Mouse (Mus musculus) G1E (cell line): ENCODE measurements around the gene Perm1. TPM values are rescaled to one million over a fixed set of nuclear protein-coding genes. Genes with fewer than 3 reads are reported as not detected.

Experiments
- ATAC-seq: 2 replicates; pipeline ENCODE4 v1.8.0; 2016; ENCODE audit warnings: mild to moderate bottlenecking; ENCODE audit not compliant: insufficient number of reproducible peaks, poor library complexity, low FRiP score, severe bottlenecking; ENCODE audit errors: extremely low read depth
- DNase-seq: peaks from one replicate; pipeline ENCODE4 v3.0.0; 2012; ENCODE audit warnings: low spot score
- H3K27me3 ChIP-seq: 2 replicates; pipeline ENCODE4 v1.6.1; 2012; ENCODE audit warnings: mild to moderate bottlenecking, low read length, inconsistent platforms; ENCODE audit not compliant: insufficient read depth
- H3K36me3 ChIP-seq: replicated peaks from 2 replicates; pipeline ENCODE3; 2012; ENCODE audit warnings: mild to moderate bottlenecking, inconsistent platforms
- H3K4me1 ChIP-seq: 2 replicates; pipeline ENCODE4 v1.6.1; 2012; ENCODE audit warnings: low read depth, low read length, inconsistent platforms, mixed read lengths; ENCODE audit not compliant: insufficient read depth
- H3K4me3 ChIP-seq: 2 replicates; pipeline ENCODE4 v1.5.1; 2012; ENCODE audit warnings: low read depth, mild to moderate bottlenecking, inconsistent platforms, low read length, moderate library complexity, mixed read lengths
- H3K9me3 ChIP-seq: replicated peaks from 2 replicates; pipeline ENCODE4 v1.6.1; 2012; ENCODE audit warnings: inconsistent platforms
- CTCF ChIP-seq: IDR thresholded peaks from 2 replicates; pipeline ENCODE4 v1.5.1; 2012; ENCODE audit warnings: low read depth, low read length, inconsistent platforms, mixed read lengths
- GATA1 ChIP-seq: IDR thresholded peaks from 2 replicates; pipeline ENCODE4 v1.6.1; 2012; ENCODE audit warnings: borderline replicate concordance, low read length, inconsistent platforms, mixed read lengths
- GATA2 ChIP-seq: IDR thresholded peaks from 2 replicates; pipeline ENCODE4 v1.6.1; 2012; ENCODE audit warnings: low read depth, low read length, inconsistent platforms, borderline replicate concordance
- POLR2AphosphoS5 ChIP-seq: IDR thresholded peaks from 2 replicates; pipeline ENCODE4 v1.6.1; 2012; ENCODE audit warnings: low read depth, low read length, inconsistent platforms; ENCODE audit not compliant: insufficient replicate concordance
- TAL1 ChIP-seq: conservative IDR thresholded peaks from 2 replicates; pipeline ENCODE4 v1.6.1; 2012; ENCODE audit warnings: low read depth, low read length, inconsistent platforms, mixed read lengths
- polyA plus RNA-seq: library from polyadenylated mRNA; stranded (reverse); fragments of >175 nt; gene quantifications from 2 replicates; pipeline ENCODE4 v1.2.3, GENCODE M21; 2012
- total RNA-seq, 2 experiments: library from RNA; stranded (forward) in 1 of 2; stranded (reverse) in 1 of 2; fragments of 200-1000 nt in 1 of 2; fragments of >200 nt in 1 of 2; fragmentation: Nextera tagmentation in 1 of 2; gene quantifications; 2 replicates each; pipeline ENCODE4 v1.2.3; 2014 to 2017

The Perm1 gene
- total and polyA plus RNA-seq, 3 experiments = 0.05 TPM; not detected in 2

- TF ChIP-seq GATA2 (no peak), CTCF (no peak), GATA1 (no peak), TAL1 (no peak), POLR2AphosphoS5 (no peak)
- Histone ChIP-seq H3K9me3 (peaks cover 11% of the 10 kb centered on the region), H3K27me3 (no peaks in the 10 kb centered on the region), H3K4me3 (0 out of 2 replicates have a peak overlapping the region, but pooled peaks have one; percentile 6), H3K4me1 (peaks cover 25% of the 10 kb centered on the region), H3K36me3 (peaks cover 17% of the 10 kb centered on the region)
- ATAC-seq (no peak), DNase-seq (no peak)
These were observed 38.9 kb downstream of the Perm1 start for GRCm38 (mm10) chr4:156254361-156255077.

DNA sequence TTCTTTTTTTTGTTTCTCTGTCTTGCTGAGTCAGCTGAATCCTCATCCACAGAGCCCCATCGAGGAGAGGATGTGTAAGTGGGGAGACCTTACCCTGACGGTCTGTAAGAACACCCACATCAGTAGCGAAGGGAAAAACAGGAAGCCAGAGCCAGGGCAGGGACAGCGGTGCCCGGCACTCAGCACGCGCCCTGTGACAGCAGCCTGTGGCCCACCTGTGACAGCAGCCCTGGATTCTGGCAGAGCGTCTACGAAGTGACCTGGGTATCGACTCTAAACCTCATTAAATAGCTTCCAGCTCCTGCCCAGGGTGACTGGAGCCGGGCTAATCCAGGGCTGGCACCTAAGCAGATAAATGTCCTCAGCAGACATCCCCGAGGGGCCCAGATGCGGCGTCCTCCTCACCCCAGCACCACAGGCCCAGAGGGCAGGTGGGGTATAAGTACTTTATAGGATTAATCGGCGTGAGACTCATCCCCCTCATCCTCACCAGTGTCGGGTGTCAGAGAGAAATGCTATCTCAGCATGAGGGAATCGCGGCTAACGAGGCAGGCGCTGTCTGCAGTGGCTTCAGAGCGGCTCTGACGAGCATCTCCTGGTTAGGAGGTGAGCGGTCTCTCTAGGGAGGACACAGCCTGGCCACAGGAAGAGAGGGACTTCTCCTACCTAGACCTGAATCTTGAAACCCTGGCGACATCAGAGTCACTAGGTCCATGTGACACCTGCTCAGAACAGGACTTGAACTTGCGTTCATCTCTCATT lies 39.6 kb downstream of the Perm1 start, which contains the start of gene Samd11:
TSS of gene Samd11 (minus strand) at position 580 of the 762 bp plus-strand sequence.
- H3K4me3 ChIP-seq = 0 out of 2 replicates have a peak within 1 kb of the TSS, but pooled peaks have one; percentile 6

More for the DNA sequence above, 39.6 kb downstream of the Perm1 start, which contains the start of gene Samd11:
- Histone ChIP-seq H3K4me1 (peaks cover 21% of the 10 kb centered on the region), H3K9me3 (peaks cover 11% of the 10 kb centered on the region), H3K36me3 (peaks cover 10% of the 10 kb centered on the region), H3K27me3 (no peaks in the 10 kb centered on the region)
- ATAC-seq (no peak), DNase-seq (no peak)
- TF ChIP-seq GATA2 (no peak), GATA1 (no peak), CTCF (no peak), POLR2AphosphoS5 (no peak), TAL1 (no peak)

Other genes starting within 250 kb of the Perm1 start
- 3.6 and 5.1 TPM in 2 replicates for gene B3galt6, start 223.2 kb upstream of the Perm1 start, total RNA-seq (2014; fragmentation: Nextera tagmentation)
- gene B3galt6, start 223.2 kb upstream of the Perm1 start, total RNA-seq (2017) = 11.6 and 11.7 TPM in 2 replicates
- gene B3galt6, start 223.2 kb upstream of the Perm1 start, polyA plus RNA-seq = 4.1 and 4.2 TPM in 2 replicates
- 51.0 and 94.4 TPM in 2 replicates for gene Sdf4, start 223.0 kb upstream of the Perm1 start, total RNA-seq (2014; fragmentation: Nextera tagmentation)
- 156 and 163 TPM in 2 replicates for gene Sdf4, start 223.0 kb upstream of the Perm1 start, total RNA-seq (2017)
- 30.7 and 31.8 TPM in 2 replicates for gene Sdf4, start 223.0 kb upstream of the Perm1 start, polyA plus RNA-seq
- gene Tnfrsf4, start 202.0 kb upstream of the Perm1 start, total RNA-seq (2014; fragmentation: Nextera tagmentation) = 2.3 and 2.5 TPM in 2 replicates
- 1.2 and 3.1 TPM in 2 replicates for gene Tnfrsf4, start 202.0 kb upstream of the Perm1 start, total RNA-seq (2017)
- gene Tnfrsf4, start 202.0 kb upstream of the Perm1 start, polyA plus RNA-seq = 0.58 and 1.1 TPM in 2 replicates
- not detected in 2 replicates for gene Tnfrsf18, start 189.7 kb upstream of the Perm1 start, total RNA-seq (2014; fragmentation: Nextera tagmentation)
- gene Tnfrsf18, start 189.7 kb upstream of the Perm1 start, total RNA-seq (2017) = 0.22 TPM in 1 of 2 replicates, not detected in the other
- gene Tnfrsf18, start 189.7 kb upstream of the Perm1 start, polyA plus RNA-seq = not detected in 2 replicates
- 1.5 TPM in 1 of 2 replicates, not detected in the other for gene Ttll10, start 156.5 kb upstream of the Perm1 start, total RNA-seq (2014; fragmentation: Nextera tagmentation)
- gene Ttll10, start 156.5 kb upstream of the Perm1 start, total RNA-seq (2017) = 0.12 TPM in 1 of 2 replicates, not detected in the other
- not detected in 2 replicates for gene Ttll10, start 156.5 kb upstream of the Perm1 start, polyA plus RNA-seq
- gene 9430015G10Rik, start 105.9 kb upstream of the Perm1 start, total RNA-seq (2014; fragmentation: Nextera tagmentation) = 67.9 and 74.6 TPM in 2 replicates
- 43.6 and 52.0 TPM in 2 replicates for gene 9430015G10Rik, start 105.9 kb upstream of the Perm1 start, total RNA-seq (2017)
- gene 9430015G10Rik, start 105.9 kb upstream of the Perm1 start, polyA plus RNA-seq = 10.4 and 13.5 TPM in 2 replicates
- gene Rnf223, start 85.4 kb upstream of the Perm1 start, total RNA-seq (2014; fragmentation: Nextera tagmentation) = 0.49 and 2.3 TPM in 2 replicates
- 0.16 and 0.17 TPM in 2 replicates for gene Rnf223, start 85.4 kb upstream of the Perm1 start, total RNA-seq (2017)
- gene Rnf223, start 85.4 kb upstream of the Perm1 start, polyA plus RNA-seq = 0.11 and 0.12 TPM in 2 replicates
- gene Agrn, start 18.4 kb upstream of the Perm1 start, total RNA-seq (2014; fragmentation: Nextera tagmentation) = 1.7 and 2.0 TPM in 2 replicates
- gene Agrn, start 18.4 kb upstream of the Perm1 start, total RNA-seq (2017) = 0.38 and 0.70 TPM in 2 replicates
- 0.48 and 0.70 TPM in 2 replicates for gene Agrn, start 18.4 kb upstream of the Perm1 start, polyA plus RNA-seq
- not detected in 2 replicates for gene Isg15, start 15.1 kb upstream of the Perm1 start, total RNA-seq (2014; fragmentation: Nextera tagmentation)
- gene Isg15, start 15.1 kb upstream of the Perm1 start, total RNA-seq (2017) = 0.16 and 0.93 TPM in 2 replicates
- 0.09 and 0.16 TPM in 2 replicates for gene Isg15, start 15.1 kb upstream of the Perm1 start, polyA plus RNA-seq
- not detected in 2 replicates for gene AW011738, start 12.6 kb upstream of the Perm1 start, total RNA-seq (2014; fragmentation: Nextera tagmentation)
- 0.11 TPM in 1 of 2 replicates, not detected in the other for gene AW011738, start 12.6 kb upstream of the Perm1 start, total RNA-seq (2017)
- gene AW011738, start 12.6 kb upstream of the Perm1 start, polyA plus RNA-seq = not detected in 2 replicates
- 14.7 and 19.4 TPM in 2 replicates for gene Plekhn1, start 19.0 kb downstream of the Perm1 start, total RNA-seq (2014; fragmentation: Nextera tagmentation)
- 8.9 and 9.6 TPM in 2 replicates for gene Plekhn1, start 19.0 kb downstream of the Perm1 start, total RNA-seq (2017)
- gene Plekhn1, start 19.0 kb downstream of the Perm1 start, polyA plus RNA-seq = 11.3 and 13.4 TPM in 2 replicates
- 131 and 141 TPM in 2 replicates for gene Noc2l, start 20.1 kb downstream of the Perm1 start, total RNA-seq (2014; fragmentation: Nextera tagmentation)
- gene Noc2l, start 20.1 kb downstream of the Perm1 start, total RNA-seq (2017) = 73.7 and 86.3 TPM in 2 replicates
- 93.0 and 102 TPM in 2 replicates for gene Noc2l, start 20.1 kb downstream of the Perm1 start, polyA plus RNA-seq
- gene Samd11, start 39.8 kb downstream of the Perm1 start, total RNA-seq (2014; fragmentation: Nextera tagmentation) = 24.2 TPM in 1 of 2 replicates, not detected in the other
- gene Samd11, start 39.8 kb downstream of the Perm1 start, total RNA-seq (2017) = 0.11 and 0.23 TPM in 2 replicates
- gene Samd11, start 39.8 kb downstream of the Perm1 start, polyA plus RNA-seq = 0.07 and 0.12 TPM in 2 replicates
- gene Vmn2r-ps159, start 115.2 kb downstream of the Perm1 start, total RNA-seq (2014; fragmentation: Nextera tagmentation) = not detected in 2 replicates
- not detected in 2 replicates for gene Vmn2r-ps159, start 115.2 kb downstream of the Perm1 start, total RNA-seq (2017)
- not detected in 2 replicates for gene Vmn2r-ps159, start 115.2 kb downstream of the Perm1 start, polyA plus RNA-seq